Mouse (Mus musculus): ENCODE data around the gene Hat1. TPM values are rescaled to one million over a fixed set of nuclear protein-coding genes. Genes with fewer than 3 reads are reported as not detected.

Gene Hat1
- total and polyA plus RNA-seq, 2 experiments from 2014 or later = 20.6 to 30.0 TPM

- H3K9me3 ChIP-seq (ENCODE audit: low read length) = no peaks in the 10 kb centered on the region
- H3K4me1 ChIP-seq (ENCODE audit: insufficient read depth, low read length) = no peaks in the 10 kb centered on the region
- DNase-seq (ENCODE audit: low spot score) (peak; percentile 9), ATAC-seq (ENCODE audit: low FRiP score) (no peak)
- no peak overlapping the region for H3K4me2 ChIP-seq (ENCODE audit: low read depth, low read length, poor library complexity, severe bottlenecking)
- H3K27ac ChIP-seq (ENCODE audit: low read depth, low read length) = no peak overlapping the region
- TF ChIP-seq CTCF (IDR thresholded peaks at IDR 0.05) = no peak
- 49% methylated on average over 5 of the region's 5 CpGs for WGBS
- no peak overlapping the region for H3K9ac ChIP-seq (replicated peaks; ENCODE audit: low read length, poor library complexity, severe bottlenecking)
- H3K4me3 ChIP-seq (ENCODE audit: low read depth, low read length) = no peak overlapping the region
- no peaks in the 10 kb centered on the region for H3K36me3 ChIP-seq (ENCODE audit: insufficient read depth, low read length)
- no peaks in the 10 kb centered on the region for H3K27me3 ChIP-seq (ENCODE audit: insufficient read depth, low read length)
Measured at GRCm38 (mm10) chr2:71483717-71484066, 94.9 kb downstream of the Hat1 start.

Other genes starting within 250 kb of the Hat1 start
- 149 and 195 TPM in 2 replicates for gene Dync1i2, start 177.3 kb upstream of the Hat1 start, total RNA-seq (2014; rRNA removed)
- gene Dync1i2, start 177.3 kb upstream of the Hat1 start, polyA plus RNA-seq (2015; fragmentation: Nextera tagmentation; extraction: Ambion mirVana) = 194 and 205 TPM in 2 replicates
- 142 and 145 TPM in 2 replicates for gene Slc25a12, start 21.2 kb upstream of the Hat1 start, total RNA-seq (2014; rRNA removed)
- 118 and 120 TPM in 2 replicates for gene Slc25a12, start 21.2 kb upstream of the Hat1 start, polyA plus RNA-seq (2015; fragmentation: Nextera tagmentation; extraction: Ambion mirVana)
- gene Metap1d, start 64.3 kb downstream of the Hat1 start, total RNA-seq (2014; rRNA removed) = 14.4 and 16.9 TPM in 2 replicates
- 25.1 and 27.7 TPM in 2 replicates for gene Metap1d, start 64.3 kb downstream of the Hat1 start, polyA plus RNA-seq (2015; fragmentation: Nextera tagmentation; extraction: Ambion mirVana)
- 2.8 and 8.8 TPM in 2 replicates for gene Dlx1, start 139.2 kb downstream of the Hat1 start, total RNA-seq (2014; rRNA removed)
- gene Dlx1, start 139.2 kb downstream of the Hat1 start, polyA plus RNA-seq (2015; fragmentation: Nextera tagmentation; extraction: Ambion mirVana) = 10.5 and 25.5 TPM in 2 replicates
- 0.38 and 1.2 TPM in 2 replicates for gene Dlx2, start 157.8 kb downstream of the Hat1 start, total RNA-seq (2014; rRNA removed)
- gene Dlx2, start 157.8 kb downstream of the Hat1 start, polyA plus RNA-seq (2015; fragmentation: Nextera tagmentation; extraction: Ambion mirVana) = 3.1 and 8.4 TPM in 2 replicates